Mouse (Mus musculus): ENCODE measurements around the gene Nebl.

GRCm38 (mm10) chr2:17658176-17658575, 73.1 kb downstream of the Nebl start:
- no peak for TF ChIP-seq SMC3 (IDR thresholded peaks at IDR 0.05; ENCODE audit: low read depth, low read length)
- TF ChIP-seq USF1 (IDR thresholded peaks at IDR 0.05; ENCODE audit: low read depth, low read length): no peak
- TF ChIP-seq NELFE (IDR thresholded peaks at IDR 0.05; ENCODE audit: low read depth, low read length): no peak
- no peak for TF ChIP-seq CHD1 (IDR thresholded peaks at IDR 0.05; ENCODE audit: low read depth, low read length)
- TF ChIP-seq ETS1 (IDR thresholded peaks at IDR 0.05; ENCODE audit: low read depth, low read length): no peak
- no peak for TF ChIP-seq POLR2A (IDR thresholded peaks at IDR 0.05; ENCODE audit: control insufficient read depth in 1 of 2, insufficient read depth in 1 of 2, low read depth in 1 of 2, low read length in 2 of 2, poor library complexity in 1 of 2)
